Mouse (Mus musculus): ENCODE results near the gene Rnf114. TPM values are rescaled to one million over a fixed set of nuclear protein-coding genes. Genes with fewer than 3 reads are reported as not detected.
A peak's percentile ranks its signal among the peaks of the same experiment; 100 is the strongest.

Gene Rnf114
- polyA plus RNA-seq, 1 experiment = 97.0 TPM

DNA sequence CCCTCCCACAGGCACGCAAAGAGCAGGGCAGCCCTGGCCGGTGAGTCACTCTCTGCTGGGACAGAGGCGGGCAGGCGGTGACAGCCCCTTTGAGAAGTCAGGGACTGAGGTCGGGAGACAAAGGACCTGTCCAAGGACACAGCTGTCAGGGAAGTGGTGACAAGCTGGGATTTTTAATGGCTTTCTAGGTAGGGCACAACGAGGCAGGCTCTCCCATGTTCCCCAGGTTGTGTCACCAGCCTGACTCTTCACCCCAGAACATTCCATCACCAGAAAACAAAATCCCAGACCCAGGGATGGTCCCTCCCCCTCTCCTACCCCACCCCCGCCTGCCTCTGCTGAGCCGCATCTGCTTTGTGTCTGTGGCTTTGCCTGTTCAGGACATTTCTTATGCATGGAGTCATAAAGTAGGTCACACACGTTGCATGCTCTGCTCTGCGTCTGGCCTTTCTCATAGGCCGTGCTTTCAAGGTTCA is 60.5 kb downstream of the Rnf114 start:
- no peaks in the 10 kb centered on the region for H3K36me3 ChIP-seq (ENCODE audit: control insufficient read depth, insufficient read depth, low read length, poor library complexity, severe bottlenecking)
- H3K27me3 ChIP-seq (ENCODE audit: control insufficient read depth, insufficient read depth, low read length, poor library complexity, severe bottlenecking) = no peaks in the 10 kb centered on the region
- H3K4me1 ChIP-seq (ENCODE audit: control insufficient read depth, insufficient read depth, low read length) = peaks cover 2% of the 10 kb centered on the region
- no peak overlapping the region for H3K9ac ChIP-seq (ENCODE audit: low read depth, poor library complexity, severe bottlenecking)
- H3K9me3 ChIP-seq (replicated peaks; ENCODE audit: control insufficient read depth, insufficient read depth, low read length, poor library complexity, severe bottlenecking) = no peaks in the 10 kb centered on the region
- TF ChIP-seq CTCF (IDR thresholded peaks at IDR 0.05; ENCODE audit: low read depth, low read length) (no peak), EP300 (IDR thresholded peaks at IDR 0.05; ENCODE audit: insufficient read depth, low read depth, low read length) (no peak), POLR2A (IDR thresholded peaks at IDR 0.05; ENCODE audit: insufficient read depth, low read length) (no peak)
- no peak overlapping the region for H3K27ac ChIP-seq (ENCODE audit: insufficient read depth, low read length)
- H3K4me3 ChIP-seq (ENCODE audit: low read depth, low read length) = no peak overlapping the region

DNA sequence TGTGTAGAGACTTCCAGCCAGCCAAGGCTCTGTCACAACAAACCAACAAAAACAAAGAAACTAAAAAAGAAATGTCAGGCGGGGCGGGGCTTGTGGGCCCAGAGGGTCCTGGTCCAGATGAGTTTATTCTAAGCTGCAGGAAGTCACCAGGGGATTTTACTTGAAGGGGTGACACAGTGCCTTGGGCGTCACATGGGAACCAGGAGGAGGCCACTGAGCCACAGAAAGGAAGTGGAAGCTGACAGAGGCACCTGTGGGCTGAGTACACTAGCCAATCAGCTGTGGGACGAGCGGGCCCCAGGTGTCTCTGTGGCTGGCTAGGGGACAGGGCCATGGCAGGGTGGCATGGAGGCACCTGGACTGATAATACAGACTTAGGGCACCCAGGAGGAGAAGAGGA is 63.3 kb downstream of the Rnf114 start:
- no peaks in the 10 kb centered on the region for H3K9me3 ChIP-seq (replicated peaks; ENCODE audit: control insufficient read depth, insufficient read depth, low read length, poor library complexity, severe bottlenecking)
- no peak overlapping the region for H3K27ac ChIP-seq (ENCODE audit: insufficient read depth, low read length)
- peaks cover 2% of the 10 kb centered on the region for H3K4me1 ChIP-seq (ENCODE audit: control insufficient read depth, insufficient read depth, low read length)
- TF ChIP-seq EP300 (IDR thresholded peaks at IDR 0.05; ENCODE audit: insufficient read depth, low read depth, low read length) (no peak), POLR2A (IDR thresholded peaks at IDR 0.05; ENCODE audit: insufficient read depth, low read length) (no peak), CTCF (IDR thresholded peaks at IDR 0.05; ENCODE audit: low read depth, low read length) (no peak)
- H3K27me3 ChIP-seq (ENCODE audit: control insufficient read depth, insufficient read depth, low read length, poor library complexity, severe bottlenecking) = no peaks in the 10 kb centered on the region
- no peak overlapping the region for H3K4me3 ChIP-seq (ENCODE audit: low read depth, low read length)
- no peak overlapping the region for H3K9ac ChIP-seq (ENCODE audit: low read depth, poor library complexity, severe bottlenecking)
- H3K36me3 ChIP-seq (ENCODE audit: control insufficient read depth, insufficient read depth, low read length, poor library complexity, severe bottlenecking) = no peaks in the 10 kb centered on the region

DNA sequence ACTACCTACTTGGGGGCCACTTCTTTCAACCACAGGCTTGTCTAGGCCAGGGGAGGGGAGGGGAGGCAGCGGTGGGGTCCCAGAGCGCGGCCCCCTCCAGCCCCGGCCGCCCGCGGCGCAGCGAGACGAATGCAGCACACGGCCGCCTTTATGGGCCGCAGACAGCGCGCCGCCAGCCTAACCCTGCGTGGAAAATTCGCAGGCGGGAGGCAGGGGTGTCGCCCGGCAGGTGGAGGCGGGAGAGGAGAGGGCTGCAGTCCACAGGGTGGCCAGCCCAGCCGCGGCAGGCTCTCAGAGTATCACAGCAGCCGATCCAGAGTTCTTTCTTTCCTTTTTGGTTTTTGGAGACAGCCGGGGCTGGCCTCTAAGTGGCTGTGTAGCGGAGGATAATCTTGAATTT is 67.0 kb downstream of the Rnf114 start:
- H3K36me3 ChIP-seq (ENCODE audit: control insufficient read depth, insufficient read depth, low read length, poor library complexity, severe bottlenecking) = no peaks in the 10 kb centered on the region
- H3K4me3 ChIP-seq (ENCODE audit: low read depth, low read length) = peak overlapping the region; percentile 54
- H3K27ac ChIP-seq (ENCODE audit: insufficient read depth, low read length) = no peak overlapping the region
- no peaks in the 10 kb centered on the region for H3K4me1 ChIP-seq (ENCODE audit: control insufficient read depth, insufficient read depth, low read length)
- no peak for TF ChIP-seq POLR2A (IDR thresholded peaks at IDR 0.05; ENCODE audit: insufficient read depth, low read length)
- no peak for TF ChIP-seq CTCF (IDR thresholded peaks at IDR 0.05; ENCODE audit: low read depth, low read length)
- no peak for TF ChIP-seq EP300 (IDR thresholded peaks at IDR 0.05; ENCODE audit: insufficient read depth, low read depth, low read length)
- H3K9ac ChIP-seq (ENCODE audit: low read depth, poor library complexity, severe bottlenecking) = peak overlapping the region; percentile 63
- H3K9me3 ChIP-seq (replicated peaks; ENCODE audit: control insufficient read depth, insufficient read depth, low read length, poor library complexity, severe bottlenecking) = no peaks in the 10 kb centered on the region
- H3K27me3 ChIP-seq (ENCODE audit: control insufficient read depth, insufficient read depth, low read length, poor library complexity, severe bottlenecking) = no peaks in the 10 kb centered on the region

GRCm38 (mm10) chr2:167562101-167562500 is 69.7 kb downstream of the Rnf114 start:
- H3K4me1 ChIP-seq (ENCODE audit: control insufficient read depth, insufficient read depth, low read length) = no peaks in the 10 kb centered on the region
- no peak for TF ChIP-seq EP300 (IDR thresholded peaks at IDR 0.05; ENCODE audit: insufficient read depth, low read depth, low read length)
- TF ChIP-seq CTCF (IDR thresholded peaks at IDR 0.05; ENCODE audit: low read depth, low read length) = no peak
- TF ChIP-seq POLR2A (IDR thresholded peaks at IDR 0.05; ENCODE audit: insufficient read depth, low read length) = no peak
- H3K27me3 ChIP-seq (ENCODE audit: control insufficient read depth, insufficient read depth, low read length, poor library complexity, severe bottlenecking) = no peaks in the 10 kb centered on the region
- H3K9me3 ChIP-seq (replicated peaks; ENCODE audit: control insufficient read depth, insufficient read depth, low read length, poor library complexity, severe bottlenecking) = no peaks in the 10 kb centered on the region
- no peak overlapping the region for H3K4me3 ChIP-seq (ENCODE audit: low read depth, low read length)
- H3K36me3 ChIP-seq (ENCODE audit: control insufficient read depth, insufficient read depth, low read length, poor library complexity, severe bottlenecking) = no peaks in the 10 kb centered on the region
- H3K27ac ChIP-seq (ENCODE audit: insufficient read depth, low read length) = no peak overlapping the region
- H3K9ac ChIP-seq (ENCODE audit: low read depth, poor library complexity, severe bottlenecking) = no peak overlapping the region

GRCm38 (mm10) chr2:167563035-167563434 is 70.6 kb downstream of the Rnf114 start:
- Histone ChIP-seq H3K27ac (ENCODE audit: insufficient read depth, low read length) (no peak overlapping the region), H3K9me3 (replicated peaks; ENCODE audit: control insufficient read depth, insufficient read depth, low read length, poor library complexity, severe bottlenecking) (no peaks in the 10 kb centered on the region), H3K4me1 (ENCODE audit: control insufficient read depth, insufficient read depth, low read length) (no peaks in the 10 kb centered on the region), H3K4me3 (ENCODE audit: low read depth, low read length) (no peak overlapping the region), H3K27me3 (ENCODE audit: control insufficient read depth, insufficient read depth, low read length, poor library complexity, severe bottlenecking) (no peaks in the 10 kb centered on the region), H3K9ac (ENCODE audit: low read depth, poor library complexity, severe bottlenecking) (peak overlapping the region; percentile 57; the same call in 1 of the 2 replicates), H3K36me3 (ENCODE audit: control insufficient read depth, insufficient read depth, low read length, poor library complexity, severe bottlenecking) (no peaks in the 10 kb centered on the region)
- TF ChIP-seq POLR2A (IDR thresholded peaks at IDR 0.05; ENCODE audit: insufficient read depth, low read length) (no peak), CTCF (IDR thresholded peaks at IDR 0.05; ENCODE audit: low read depth, low read length) (no peak), EP300 (IDR thresholded peaks at IDR 0.05; ENCODE audit: insufficient read depth, low read depth, low read length) (no peak)

- H3K4me3 ChIP-seq (ENCODE audit: low read depth, low read length) = 0 out of 2 replicates have a peak overlapping the region, but pooled peaks have one; percentile 11
- H3K9me3 ChIP-seq (replicated peaks; ENCODE audit: control insufficient read depth, insufficient read depth, low read length, poor library complexity, severe bottlenecking) = no peaks in the 10 kb centered on the region
- H3K9ac ChIP-seq (ENCODE audit: low read depth, poor library complexity, severe bottlenecking) = peak overlapping the region; percentile 57; the same call in 1 of the 2 replicates
- TF ChIP-seq EP300 (IDR thresholded peaks at IDR 0.05; ENCODE audit: insufficient read depth, low read depth, low read length) = no peak
- TF ChIP-seq POLR2A (IDR thresholded peaks at IDR 0.05; ENCODE audit: insufficient read depth, low read length) = no peak
- TF ChIP-seq CTCF (IDR thresholded peaks at IDR 0.05; ENCODE audit: low read depth, low read length) = no peak
- no peak overlapping the region for H3K27ac ChIP-seq (ENCODE audit: insufficient read depth, low read length)
- H3K4me1 ChIP-seq (ENCODE audit: control insufficient read depth, insufficient read depth, low read length) = no peaks in the 10 kb centered on the region
- H3K36me3 ChIP-seq (ENCODE audit: control insufficient read depth, insufficient read depth, low read length, poor library complexity, severe bottlenecking) = no peaks in the 10 kb centered on the region
- no peaks in the 10 kb centered on the region for H3K27me3 ChIP-seq (ENCODE audit: control insufficient read depth, insufficient read depth, low read length, poor library complexity, severe bottlenecking)
Measured at GRCm38 (mm10) chr2:167563703-167564102, 71.3 kb downstream of the Rnf114 start.
